Mouse (Mus musculus) left cerebral cortex, postnatal 4 days (tissue): ENCODE results near the gene Cobll1. TPM values are rescaled to one million over a fixed set of nuclear protein-coding genes. Genes with fewer than 3 reads are reported as not detected.
A peak's percentile ranks its signal among the peaks of the same experiment; 100 is the strongest.
"Not testable (repeated sequence)": the region's sequence is repeated elsewhere in the genome, so short reads cannot be mapped to it uniquely, and the experiment has no call there.

ENCODE experiments used
- DNase-seq: peaks from one replicate; pipeline ENCODE4 v3.0.0-alpha.2; 2022
- intact Hi-C: fragments of 180-260 bp; cut with DNase I; formaldehyde crosslinking; loops from one replicate; pipeline ENCODE4 v1.15.1; 2025
- total RNA-seq, 2 experiments: library from RNA; stranded (reverse); gene quantifications; 2 replicates each; pipeline ENCODE4 v1.2.3; 2021

Gene Cobll1
- 1 to 10 TPM; 7.2 to 9.3 TPM for total RNA-seq

DNA sequence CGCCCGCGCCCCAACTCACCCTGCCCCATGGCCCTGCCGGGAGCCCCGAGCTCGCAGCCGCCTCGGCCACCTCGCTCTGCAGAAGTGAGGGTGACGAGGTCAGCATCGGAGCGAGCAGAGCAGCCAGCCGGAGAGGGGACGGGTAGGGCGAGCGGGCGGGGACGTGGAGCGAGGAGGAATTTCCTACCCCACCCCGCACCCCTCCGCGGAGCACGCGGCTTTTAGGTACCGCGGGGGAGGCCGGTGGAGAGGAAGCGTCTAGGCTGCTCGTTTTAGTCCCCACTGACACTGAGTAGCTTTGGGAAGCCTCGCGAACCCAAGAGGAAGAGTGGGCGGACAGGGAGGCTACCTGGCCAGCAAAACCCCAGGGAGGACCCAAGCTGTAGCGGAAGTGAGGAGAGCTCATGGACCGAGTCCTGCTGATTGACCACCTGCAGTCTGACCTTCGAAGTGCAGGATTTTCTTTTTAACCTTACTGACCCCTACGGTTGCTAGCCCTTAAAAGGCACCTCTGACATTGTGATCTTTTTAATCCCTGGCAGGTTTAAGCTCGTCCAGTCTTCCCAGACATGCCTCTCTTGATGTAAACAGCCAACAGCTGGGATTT, at the start of gene Cobll1:
TSS of gene Cobll1 (minus strand) at position 440 of the 607 bp plus-strand sequence.
- intact Hi-C loops, result no loop called here
- no peak for DNase-seq

DNA sequence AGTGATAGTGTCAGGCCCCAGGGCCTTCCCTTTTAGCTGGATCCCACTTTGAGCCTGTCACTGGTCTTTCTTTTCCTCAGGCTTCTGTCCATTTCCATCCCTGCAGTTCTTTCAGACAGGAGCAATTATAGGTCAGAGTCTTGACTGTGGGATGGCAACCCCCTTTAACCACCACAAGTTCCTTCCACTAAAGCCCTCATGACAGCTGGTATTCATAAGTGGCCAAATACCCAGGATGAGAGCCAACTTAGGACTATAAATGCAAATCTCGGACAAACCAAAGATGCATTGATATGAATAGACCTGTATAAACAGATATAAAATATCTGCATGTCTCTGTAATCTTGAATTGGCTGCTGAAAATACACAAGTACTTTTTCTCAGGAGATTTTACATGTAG, 49.5 kb upstream of the Cobll1 start:
- intact Hi-C loops, result no loop called here
- no peak for DNase-seq

DNA sequence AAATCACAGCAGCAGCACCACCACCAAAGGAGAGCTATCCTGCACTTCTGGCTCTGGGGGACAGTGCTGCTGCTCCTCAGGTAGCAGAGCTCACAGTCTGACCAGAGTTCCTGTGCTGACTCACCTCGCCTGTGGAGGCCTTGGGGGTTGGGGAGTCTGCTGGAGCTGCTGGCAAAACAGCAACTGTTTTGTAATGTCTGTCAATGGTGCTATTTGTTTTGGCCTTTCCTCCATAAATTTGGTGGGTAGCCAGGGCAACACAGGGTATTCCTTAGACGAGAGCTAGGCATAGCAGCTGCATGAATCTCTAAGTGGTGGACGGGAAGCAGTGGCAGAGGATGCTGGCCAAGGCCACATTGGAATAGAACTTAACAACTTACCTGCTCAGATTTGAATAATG, 46.2 kb upstream of the Cobll1 start:
- intact Hi-C loops, result no loop called here
- peak; percentile 21 for DNase-seq

DNA sequence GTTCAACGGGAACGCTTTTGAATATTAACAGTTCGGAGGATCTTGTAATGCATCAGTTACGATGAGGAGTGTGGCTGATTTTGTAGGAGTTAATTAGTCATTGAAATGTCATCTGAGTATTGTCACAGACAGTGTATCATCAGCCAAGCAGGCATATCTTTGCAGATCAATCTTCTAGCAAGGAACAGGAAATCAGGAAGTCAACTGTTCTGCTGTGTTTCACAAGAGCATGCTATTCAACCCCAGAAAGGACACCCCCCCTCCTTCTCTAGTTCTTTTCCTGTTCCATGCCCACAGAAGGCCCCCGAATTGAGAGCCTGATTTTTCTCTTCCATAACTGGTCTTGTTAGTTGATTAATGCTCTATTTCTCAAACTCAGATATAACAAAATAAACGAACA, 43.8 kb upstream of the Cobll1 start:
- intact Hi-C loops, result no loop called here

DNA sequence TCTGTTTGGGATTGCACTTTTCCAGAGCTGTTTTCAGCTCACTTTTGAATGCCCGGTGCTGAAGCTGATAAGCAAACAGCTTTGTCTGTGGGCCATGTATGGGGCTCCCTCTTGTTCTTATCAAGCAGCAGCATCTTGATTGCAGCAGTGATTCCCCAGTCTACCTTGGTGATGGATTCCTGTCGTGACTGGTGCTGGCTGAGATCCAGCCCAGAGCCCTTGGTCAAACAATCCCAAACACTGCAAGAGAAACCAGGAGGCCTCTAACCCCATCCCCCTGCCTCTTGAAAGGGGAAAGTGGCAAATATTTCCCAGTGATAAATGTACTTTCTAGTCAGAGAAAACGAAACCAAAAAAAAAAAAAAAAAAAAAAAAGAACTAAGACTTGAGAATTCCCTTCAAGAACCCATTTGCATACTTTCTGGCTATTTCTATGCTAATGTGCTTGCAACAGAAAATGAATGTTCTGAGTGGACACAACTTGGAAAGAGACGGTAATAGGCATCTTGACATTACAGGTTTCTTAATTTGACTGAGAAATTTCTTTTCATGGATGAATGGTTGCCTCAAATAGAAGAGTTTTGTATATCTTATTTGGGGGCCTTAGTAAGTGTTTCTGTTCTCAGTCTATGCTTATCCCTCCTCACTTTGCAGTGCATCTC, 40.0 kb upstream of the Cobll1 start:
- intact Hi-C loops, result no loop called here
- DNase-seq, result no peak

More for the DNA sequence above, 43.8 kb upstream of the Cobll1 start:
- no peak for DNase-seq

DNA sequence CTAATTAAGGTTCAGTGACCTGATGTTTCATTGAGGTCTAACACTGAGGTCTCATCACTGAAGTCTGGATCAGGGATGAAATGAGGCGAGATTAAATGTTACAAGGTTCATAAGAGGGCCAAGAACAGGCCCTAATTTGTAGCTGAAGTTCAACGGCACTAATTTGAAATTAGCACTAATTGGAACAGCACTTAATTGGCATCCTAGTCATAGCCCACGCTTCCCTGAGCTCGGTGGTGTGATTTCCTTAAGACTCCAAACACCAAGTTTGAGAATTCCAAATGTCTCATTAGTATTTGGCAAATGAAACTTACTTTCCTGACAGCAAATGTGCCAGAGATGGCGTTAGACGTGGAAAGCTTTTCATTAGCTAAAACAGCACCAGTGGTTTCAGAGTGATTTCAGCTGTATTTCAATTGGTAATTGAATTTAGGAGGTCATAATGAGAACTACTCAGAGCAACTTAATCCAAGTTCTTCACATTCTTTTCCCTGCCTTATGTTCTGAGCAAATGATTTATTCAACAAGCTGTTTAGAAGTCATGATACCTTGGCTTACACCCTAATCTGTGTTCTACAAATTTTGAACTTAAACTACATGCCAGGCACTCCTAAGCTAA, 36.3 kb upstream of the Cobll1 start:
- intact Hi-C loops, result no loop called here
- DNase-seq, result no peak

DNA sequence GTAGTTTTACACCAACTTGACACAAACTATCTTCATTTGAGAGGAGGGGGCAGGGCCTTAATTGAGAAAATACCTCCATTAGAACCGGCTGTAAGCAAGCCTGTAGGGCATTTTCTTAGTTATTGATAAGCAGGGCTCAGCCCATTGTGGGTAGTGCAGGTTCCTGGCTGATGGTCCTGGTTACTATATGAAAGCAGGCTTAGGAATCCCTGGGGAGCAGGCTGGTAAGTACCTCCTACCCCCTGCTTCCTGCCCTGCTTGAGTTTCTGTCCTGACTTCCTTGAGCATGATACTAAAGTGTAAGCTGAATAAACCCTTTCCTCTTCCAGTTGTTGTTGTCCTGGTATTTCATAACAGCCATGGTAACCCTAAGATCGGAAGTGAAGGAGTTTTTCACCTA, 34.7 kb upstream of the Cobll1 start:
- no peak for DNase-seq
- intact Hi-C loops, result no loop called here

DNA sequence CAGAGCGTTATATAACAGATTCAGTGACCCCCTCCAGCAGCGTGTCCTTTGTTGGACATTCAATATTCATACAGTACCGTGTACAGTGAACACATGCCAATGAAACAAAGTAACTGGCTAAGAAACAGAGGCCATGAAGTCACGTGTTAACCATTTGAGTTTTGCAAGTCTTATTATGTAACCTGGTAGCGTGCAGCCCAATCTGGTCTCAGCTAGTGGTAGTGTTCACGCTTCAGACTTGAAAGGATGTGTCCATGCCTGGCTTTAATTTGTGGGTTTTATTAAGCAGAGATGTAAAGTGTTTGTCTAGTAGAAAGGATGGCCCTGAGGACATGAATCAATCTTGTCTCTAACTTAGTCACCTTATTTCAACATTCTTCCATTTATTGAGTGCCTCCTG, 29.5 kb upstream of the Cobll1 start:
- DNase-seq, result no peak
- intact Hi-C loops, result no loop called here

DNA sequence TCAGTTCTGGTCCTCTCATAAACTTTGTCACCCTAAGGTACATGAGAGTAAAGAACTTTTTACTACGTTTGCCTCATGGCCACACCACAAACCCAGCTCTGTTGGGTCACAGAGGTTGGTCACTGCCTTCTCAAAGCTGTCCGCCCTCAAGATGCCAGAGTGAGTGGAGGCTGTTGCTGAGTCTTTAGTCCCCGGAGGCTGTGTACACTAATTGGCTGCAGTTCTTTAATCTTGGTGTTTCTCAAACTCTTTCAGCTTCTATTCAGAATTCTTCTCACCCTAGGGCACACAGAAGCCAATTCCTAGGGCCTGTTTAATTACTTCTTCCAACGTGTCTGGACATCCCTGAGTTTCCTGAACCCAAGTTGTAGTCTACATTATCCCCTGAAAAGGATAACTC, 28.6 kb upstream of the Cobll1 start:
- intact Hi-C loops, result no loop called here
- no peak for DNase-seq

DNA sequence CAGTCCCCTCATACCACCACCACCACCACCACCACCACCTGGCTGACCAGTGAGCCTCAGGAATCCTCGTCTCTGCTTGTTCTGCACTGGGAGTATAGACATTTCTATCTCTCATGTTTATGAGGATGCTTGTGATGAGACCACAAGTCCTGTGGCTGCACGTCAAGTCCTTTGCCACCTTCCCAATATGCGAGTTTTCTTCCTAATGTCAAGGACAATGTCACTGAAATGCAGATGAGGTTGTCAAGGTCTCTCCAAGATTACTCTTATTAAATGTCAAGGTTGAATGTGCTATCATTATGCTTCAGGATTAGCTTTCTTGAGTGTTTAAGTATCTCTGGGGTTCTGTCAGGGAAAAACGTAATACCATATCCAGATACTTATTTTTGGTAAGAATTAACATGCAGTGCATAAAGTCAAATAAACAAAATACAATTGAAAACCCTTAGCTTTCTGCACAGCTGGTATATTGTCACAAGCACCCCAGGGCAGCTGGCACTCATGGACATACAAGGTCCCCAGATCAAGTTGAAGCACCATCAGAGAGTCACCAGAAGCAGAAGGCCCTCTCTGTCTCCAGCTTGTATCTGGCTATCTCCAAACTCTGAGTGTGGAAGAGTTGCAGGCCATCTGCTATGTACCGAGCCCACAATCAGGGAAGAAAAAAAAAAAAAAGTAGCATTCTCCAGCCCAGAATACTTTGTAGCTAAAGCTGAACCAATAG, 27.5 kb upstream of the Cobll1 start:
- no peak for DNase-seq
- intact Hi-C loops, result no loop called here

DNA sequence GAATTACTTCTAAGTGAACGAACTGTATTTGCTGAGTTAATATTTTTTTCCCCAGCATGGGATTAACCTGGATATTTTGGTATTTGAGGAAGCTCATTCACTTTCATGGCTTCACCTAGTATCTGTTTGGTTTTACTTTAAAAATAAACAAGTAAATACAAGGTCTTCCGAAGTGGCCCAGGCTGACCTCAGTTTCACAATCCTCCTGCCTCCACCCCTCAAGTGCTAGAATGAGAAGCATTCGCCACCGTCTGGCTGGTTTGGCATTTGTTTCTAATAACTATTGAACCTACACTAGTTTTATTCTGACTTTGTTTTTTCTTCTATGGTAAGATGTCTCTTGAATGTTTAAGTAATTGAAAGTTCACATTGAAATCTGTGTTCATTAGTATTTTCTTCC, 23.0 kb upstream of the Cobll1 start:
- intact Hi-C loops, result no loop called here
- DNase-seq, result no peak

DNA sequence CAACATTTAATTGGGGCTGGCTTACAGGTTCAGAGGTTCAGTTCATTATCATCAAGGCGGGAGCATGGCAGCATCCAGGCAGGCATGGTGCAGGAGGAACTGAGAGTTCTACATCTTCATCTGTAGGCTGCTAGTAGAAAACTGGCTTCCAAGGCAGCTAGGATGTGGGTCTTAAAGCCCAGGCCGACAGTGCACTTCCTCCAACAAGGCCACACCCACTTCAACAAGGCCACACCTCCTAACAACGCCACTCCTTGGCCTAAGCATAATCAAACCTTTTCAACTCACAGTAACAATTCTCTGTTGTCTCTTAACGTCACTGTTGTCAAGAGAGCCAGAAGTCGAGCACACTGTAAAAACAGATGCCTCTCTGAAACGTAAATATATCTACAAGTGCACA, 21.6 kb upstream of the Cobll1 start:
- intact Hi-C loops, DNase-seq: not testable (repeated sequence)

DNA sequence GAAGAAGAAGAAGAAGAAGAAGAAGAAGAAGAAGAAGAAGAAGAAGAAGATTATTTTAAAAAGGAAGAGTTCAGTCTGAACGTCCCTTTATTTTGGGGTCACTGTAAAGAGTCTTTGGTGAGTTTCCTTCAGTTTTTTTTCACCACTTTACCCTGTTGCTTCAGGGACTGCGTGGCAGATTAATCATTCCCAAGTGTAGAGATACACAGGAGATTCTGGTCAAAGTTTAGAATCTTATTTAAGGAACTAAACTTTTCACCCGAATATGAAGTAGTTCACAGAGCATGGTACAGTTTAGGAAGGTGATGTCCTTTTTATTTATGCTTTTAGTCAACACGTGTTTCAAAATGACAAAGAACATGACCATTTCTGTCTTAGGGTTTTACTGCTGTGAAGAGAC, 21.2 kb upstream of the Cobll1 start:
- DNase-seq, result no peak
- intact Hi-C loops, result no loop called here

DNA sequence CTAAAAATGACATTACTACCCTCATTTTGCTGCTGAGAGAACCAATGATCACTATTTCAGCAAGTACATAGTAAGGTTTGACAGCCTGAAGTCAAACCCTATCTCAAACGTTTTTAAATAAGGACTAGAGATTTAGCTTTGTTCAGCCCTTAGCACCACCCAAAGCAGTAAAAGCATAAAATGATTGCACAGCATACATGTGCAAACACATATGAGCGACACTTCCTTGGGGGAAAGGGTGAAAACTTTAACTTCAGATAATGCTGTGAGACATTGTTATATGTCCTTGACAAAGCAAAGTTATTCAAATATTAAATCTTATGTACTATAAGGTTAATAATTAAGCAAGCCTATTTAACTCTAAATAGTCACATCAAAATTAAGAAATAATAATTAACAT, 18.2 kb upstream of the Cobll1 start:
- intact Hi-C loops, result no loop called here
- no peak for DNase-seq

DNA sequence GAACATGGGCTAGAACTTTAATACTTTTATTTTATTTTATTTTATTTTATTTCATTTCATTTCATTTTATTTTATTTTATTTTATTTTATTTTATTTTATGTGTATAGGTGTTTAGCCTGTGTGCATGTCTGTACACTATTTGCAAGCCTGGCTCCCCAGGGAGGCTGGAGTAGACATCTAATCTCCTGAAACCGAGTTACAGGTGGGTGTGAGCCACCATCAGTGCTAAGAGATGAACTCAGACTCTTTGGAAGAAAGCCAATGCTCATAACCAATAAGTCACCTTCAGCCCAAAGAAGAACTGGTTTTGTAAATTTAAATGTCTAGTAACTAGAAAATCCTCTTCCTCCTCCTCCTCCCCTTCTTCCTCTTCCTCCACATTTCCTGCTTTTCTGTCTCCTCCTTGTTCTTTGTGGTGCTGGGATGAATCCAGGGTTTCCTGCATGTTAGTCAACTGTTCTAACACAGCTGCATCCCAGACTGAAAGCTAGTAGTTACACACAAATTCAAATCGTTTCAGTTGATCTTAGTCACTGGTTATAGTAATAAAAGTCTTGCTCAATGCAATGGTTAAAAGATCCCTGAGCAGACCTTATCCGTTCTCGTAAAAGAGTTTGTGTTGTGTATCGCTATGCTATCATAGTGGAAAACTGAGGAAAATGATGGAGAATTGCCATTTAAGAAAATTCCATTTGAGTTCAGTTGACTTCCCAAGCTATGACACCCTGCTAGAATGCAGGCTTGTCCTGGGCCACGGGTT, 17.5 kb upstream of the Cobll1 start:
- DNase-seq, result no peak
- intact Hi-C loops, result no loop called here

DNA sequence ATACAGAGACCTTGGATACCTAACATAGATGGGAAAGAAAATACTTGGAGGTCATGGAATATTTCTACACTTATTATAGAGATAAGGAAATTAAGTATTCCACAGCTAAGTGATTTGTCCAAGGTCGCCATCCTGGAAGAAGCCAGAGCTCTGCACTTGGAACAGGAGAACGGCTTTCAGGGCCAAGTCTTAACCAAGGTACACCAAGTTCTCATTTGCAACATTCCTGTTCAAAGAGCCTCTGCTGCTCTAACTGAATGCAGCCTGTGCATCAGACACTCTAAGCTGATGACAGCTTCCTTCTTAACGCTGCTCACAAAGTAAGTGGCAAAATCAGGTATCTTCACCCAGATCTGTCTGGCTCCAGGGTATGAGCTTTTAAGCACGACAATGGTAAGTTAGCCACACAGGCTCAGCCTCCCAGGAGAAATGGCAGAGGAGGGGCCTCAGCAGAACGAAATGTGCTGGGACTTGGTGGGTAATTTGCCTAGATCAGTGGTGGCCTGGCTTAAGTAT, 11.4 kb upstream of the Cobll1 start:
- no peak for DNase-seq
- intact Hi-C loops, result no loop called here

DNA sequence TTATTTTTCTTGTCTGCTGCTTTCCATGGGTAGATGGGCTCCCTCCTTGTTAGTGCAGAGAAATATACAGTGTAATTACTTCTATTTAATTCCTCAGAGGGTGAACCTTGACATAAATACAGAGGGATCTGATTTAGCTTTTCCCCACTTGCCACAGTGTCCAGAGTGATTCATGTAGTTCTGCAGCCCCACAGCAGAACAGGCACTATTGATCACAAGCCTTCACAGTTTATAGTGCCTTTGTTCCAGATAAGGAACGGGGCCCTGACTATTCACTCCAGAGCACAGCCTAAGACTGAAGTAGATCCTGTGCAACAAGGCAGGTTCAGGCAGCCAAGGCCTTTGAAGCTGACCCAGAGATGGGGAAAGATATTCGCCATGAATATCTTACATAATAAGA, 10.4 kb upstream of the Cobll1 start:
- intact Hi-C loops, result no loop called here

DNA sequence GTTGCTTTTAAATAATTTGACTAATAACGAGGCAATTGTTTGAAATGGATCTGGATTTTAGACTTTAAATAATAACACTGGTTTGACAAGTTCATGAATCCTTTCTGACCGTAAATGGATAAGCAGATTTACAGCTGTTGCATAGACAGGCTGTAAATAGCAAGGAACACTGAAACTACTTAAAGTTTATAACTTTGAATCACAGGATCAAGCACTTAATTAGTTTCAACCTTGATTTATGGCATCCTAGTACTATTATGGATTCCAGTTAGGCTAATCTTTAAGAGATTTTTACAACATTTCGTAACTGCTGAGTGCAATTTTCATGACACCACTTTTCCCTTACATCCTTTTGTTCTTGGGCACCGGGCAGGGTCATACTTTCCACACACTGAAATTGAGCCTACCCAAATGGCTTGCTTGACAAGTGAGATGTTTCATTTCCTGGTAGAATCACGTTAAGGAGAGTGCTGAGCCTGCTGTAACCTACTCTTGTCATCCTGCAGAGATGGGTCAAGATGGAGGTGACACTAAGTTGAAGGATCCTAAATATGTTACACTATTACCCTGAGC, 1.1 kb upstream of the Cobll1 start:
- intact Hi-C loops, result no loop called here

More for the DNA sequence above, 10.4 kb upstream of the Cobll1 start:
- DNase-seq, result no peak

DNA sequence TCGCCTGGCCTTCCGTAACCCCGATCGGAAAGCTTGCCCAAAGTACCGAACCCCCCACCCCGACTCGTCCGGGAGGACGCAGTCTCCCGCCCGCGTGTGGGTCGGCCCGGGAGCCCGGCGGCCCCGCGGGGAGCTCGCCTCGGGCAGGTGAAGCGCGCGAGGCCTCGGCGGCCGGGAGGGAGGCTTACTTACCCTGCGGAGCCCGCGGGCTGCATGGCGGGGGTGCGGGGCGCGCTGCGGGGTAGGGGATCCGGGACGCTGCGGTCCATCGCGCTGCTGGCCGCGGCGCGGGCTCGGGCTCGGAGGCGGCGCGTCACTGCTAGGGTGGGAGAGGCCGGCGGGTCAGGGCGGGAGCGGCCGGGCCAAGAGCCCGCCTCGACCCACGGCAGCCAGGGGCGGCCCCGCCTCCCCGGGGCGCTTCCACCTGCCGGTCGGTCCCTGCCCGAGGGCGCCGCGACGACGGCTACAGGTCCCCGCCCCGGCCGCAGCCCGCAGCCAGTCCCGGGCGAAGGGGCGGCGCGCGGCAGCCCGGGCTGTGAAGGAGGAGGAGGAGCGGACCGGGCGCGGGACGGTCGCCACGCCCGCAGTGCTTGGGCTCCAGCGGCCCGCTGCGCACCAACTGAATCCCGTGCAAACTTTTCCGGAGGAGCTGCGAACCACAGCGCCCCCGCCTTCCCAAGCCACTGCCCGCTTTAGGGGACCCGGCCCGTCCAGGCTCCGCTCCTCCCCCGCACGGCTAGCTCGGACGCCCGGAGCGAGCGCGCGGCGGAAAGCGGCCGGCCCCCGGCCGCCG, 836 bp downstream of the Cobll1 start:
- intact Hi-C loops, result no loop called here

More for the DNA sequence above, 1.1 kb upstream of the Cobll1 start:
- DNase-seq, result no peak

More for the DNA sequence above, 836 bp downstream of the Cobll1 start:
- DNase-seq, result peak; percentile 57
